Mouse (Mus musculus) CD8-positive naive resting alpha-beta T cell, adult 2 months (primary cell): ENCODE results near the gene Chst3.
"Not testable (repeated sequence)": the region's sequence is repeated elsewhere in the genome, so short reads cannot be mapped to it uniquely, and the experiment has no call there.

Experiments used
- DNase-seq, 2 experiments: peaks; one replicate each; pipeline ENCODE4 v3.0.0; 2022; ENCODE audit warnings: low read depth in 2 of 2, low spot score in 2 of 2

Chst3 gene

DNA sequence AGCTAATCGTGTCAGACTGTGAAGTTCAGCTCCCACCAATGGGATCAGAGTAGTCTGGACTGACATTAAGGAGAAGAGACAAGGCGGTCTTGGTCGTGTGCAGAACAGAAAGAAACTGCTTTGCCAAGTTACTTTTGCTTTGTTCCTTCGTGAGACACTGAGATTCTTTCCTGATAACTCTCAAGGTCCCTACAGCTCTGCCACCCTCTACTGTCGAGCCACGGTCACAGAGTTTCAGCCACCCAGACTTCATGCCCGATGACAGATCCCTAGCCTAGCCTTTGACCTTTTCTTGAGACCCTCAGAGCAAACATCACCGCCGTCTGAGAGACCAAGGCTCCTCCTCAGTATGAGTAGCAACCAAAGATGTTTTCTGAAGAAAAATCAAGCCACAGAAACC is 14.9 kb upstream of the Chst3 start:
- DNase-seq, result no peak

DNA sequence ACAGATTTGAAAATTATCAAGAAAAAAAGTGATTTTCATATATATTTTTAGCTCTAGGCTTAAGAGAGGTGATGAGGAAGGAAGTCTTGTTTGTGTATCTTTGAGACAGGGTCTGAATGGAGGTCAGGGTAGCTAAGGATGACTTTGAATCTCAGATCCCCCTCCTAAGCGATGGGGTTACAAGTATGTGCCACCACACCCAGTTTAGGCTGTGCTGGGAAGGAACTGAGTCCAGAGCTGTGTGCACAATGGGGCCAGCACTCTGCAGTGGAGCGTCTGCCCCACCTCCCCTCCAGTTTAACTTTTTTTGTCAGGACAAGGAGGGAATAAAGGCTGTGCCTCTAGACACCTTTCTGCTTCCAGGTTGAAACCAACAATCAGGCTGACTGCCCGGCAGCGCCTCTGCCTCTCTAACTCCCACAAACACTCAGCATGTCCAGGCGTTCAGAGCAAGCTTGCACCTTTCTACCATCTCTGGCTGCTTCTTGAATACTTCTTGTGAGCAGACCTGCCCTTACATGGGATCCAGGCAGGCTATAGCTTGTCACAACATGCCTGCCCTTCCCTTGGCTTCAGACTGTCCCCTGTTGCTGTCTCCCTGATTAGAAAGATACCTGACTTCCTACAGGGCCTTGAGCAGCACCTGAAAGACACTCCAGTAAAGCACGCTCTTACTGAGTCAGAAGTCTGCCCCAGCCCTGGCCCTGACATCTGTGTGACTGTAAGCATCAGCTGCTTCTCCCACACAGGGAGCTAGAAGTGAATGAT is 11.4 kb upstream of the Chst3 start:
- DNase-seq, result no peak

GRCm38 (mm10) chr10:60229113-60229512 is 10.1 kb upstream of the Chst3 start:
- no peak for DNase-seq

DNA sequence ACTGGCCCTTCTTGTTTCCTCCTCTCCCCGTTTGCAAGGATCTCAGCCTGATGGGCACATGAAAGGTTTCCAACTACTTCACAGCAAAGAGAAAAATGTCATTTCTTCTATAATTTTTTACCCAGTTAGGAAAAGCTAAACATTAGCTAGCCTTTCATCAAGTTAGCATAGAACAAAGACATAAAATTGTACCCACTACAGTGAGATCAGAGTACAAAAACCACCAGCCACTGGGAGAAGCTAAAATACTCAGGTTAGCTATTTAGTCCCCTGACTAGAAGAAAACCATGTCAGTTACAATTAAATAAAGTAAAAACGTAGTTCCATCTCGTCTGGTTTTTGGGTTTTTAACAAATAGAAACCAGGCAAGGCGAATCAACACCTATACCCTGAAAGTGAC is 8.6 kb upstream of the Chst3 start:
- no peak for DNase-seq

DNA sequence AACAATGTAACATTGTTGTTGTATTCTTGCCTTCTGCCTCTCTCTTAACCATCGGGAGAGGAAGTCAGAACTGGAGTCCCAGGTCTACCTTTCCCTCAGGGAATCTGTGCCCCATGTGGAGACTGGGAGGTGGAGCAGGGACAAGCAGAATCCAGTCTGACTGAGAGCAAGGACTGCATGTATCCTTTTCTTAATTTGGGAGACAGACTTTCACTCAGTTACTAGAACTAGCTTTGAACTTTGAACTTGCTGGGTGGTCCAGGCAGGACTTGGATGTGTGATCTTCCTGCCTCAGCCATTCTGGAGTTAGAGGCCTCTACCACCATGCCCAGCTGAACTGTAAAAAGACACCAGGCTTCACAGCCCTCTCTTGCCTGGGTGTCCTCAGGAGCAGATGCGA is 5.5 kb upstream of the Chst3 start:
- DNase-seq, result no peak

DNA sequence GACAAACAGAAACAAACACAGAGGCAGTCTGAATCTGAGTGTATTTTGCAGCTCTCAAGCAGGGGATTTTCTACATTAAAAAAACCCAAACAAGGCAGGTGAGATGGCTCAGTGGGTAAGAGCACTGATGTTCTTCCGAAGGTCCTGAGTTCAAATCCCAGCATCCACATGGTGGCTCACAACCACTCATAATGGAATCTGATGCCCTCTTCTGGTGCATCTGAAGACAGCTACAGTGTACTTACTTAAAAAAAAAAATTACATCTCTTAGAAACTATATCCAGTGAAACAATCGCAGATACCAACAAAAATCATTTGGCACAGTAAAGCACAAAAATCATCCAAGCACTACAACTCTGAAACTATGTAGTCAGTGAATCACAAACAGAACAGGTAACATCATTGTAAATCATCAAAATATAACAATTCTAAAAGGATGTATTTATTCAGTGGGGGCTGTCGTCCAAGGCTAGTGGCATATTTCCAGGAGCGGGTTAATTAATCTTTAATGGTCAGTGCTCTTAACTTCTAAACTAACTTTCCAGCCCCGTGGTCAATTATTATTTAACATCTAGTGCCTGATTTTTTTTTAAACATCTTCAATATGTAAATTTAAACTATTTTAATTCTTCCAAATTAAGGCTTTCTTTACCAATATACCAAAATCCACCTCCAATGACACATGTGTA is 2.7 kb upstream of the Chst3 start:
- DNase-seq, result not testable (repeated sequence)

DNA sequence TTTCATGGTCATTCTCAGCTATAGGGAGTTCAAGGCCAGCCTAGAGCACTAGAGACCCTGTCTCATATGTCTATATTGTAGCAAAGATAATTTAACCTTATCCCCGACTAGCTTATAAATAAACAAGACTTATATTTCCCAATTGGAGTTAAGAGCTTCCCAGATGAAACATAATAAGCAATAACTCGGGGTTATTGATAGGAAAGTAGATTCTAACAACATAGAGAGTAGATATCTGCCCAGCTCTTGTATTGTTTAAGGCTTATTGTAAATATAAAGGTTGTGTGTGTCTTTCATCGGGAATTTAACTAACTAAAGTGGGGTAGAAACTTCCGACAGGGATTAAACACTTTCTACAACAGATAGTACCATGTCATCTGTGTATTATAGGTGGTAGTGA is 1.5 kb upstream of the Chst3 start:
- DNase-seq, result no peak

DNA sequence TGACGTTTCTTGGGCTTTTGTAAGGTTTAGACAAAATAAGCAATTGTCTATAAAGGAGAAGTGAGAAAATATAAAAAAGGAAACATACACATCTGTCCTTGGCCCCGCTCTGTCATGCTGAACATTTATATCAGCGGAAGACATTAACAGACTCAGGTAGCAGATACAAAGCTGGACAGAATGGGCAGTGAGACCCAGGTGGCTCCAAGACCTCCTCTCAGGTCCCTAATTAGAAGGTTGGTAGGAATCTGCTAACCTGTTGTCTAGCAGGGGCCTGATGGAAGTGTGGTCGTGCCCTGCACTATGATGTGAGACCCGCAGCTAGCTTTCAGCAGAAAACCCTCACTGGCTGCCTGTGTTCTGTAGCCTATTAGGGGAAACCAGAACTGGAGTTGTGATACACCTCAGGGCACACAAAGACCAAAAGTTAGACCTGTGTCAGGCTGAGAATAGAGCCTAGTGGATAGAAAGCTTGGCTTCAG is 1.0 kb upstream of the Chst3 start:
- DNase-seq, result no peak

- DNase-seq, result no peak
Measured at GRCm38 (mm10) chr10:60218033-60218590, 948 bp downstream of the Chst3 start.

DNA sequence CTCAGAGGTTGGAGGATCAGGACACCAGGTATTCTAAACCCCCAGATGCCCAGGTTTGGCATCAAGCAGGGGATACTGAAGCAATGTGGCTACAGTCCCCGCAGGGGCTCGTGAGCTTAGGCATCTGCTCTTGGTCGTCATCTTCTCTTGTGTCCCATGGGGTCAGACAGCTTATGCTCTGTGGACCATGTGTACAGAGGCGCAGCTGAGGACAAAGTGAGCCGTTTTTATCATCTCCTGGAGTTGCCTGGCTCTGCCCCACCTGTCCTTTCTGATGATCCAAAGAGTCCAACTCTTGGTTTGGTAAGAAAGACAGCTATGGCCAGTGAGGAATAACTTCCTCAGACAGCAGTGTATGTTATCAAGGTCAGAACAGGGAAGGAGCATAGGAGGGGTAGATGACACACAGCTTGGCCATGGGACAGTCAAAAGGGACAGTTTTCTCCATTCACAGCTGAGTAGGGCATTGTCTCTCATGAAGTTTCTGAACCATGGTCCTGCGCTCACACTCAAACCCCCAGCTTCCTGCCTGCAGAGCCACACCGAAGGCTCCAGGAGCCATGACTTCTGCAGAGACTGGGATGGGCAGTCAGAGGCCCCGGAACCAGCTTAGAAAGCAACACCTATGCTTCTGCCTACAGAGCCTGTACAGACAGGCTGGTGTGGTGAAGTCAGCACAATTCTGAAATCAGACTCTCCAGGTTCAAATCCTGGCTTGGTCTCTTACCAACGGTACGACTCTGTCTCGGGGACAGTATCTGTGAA is 2.5 kb downstream of the Chst3 start:
- DNase-seq, result no peak

DNA sequence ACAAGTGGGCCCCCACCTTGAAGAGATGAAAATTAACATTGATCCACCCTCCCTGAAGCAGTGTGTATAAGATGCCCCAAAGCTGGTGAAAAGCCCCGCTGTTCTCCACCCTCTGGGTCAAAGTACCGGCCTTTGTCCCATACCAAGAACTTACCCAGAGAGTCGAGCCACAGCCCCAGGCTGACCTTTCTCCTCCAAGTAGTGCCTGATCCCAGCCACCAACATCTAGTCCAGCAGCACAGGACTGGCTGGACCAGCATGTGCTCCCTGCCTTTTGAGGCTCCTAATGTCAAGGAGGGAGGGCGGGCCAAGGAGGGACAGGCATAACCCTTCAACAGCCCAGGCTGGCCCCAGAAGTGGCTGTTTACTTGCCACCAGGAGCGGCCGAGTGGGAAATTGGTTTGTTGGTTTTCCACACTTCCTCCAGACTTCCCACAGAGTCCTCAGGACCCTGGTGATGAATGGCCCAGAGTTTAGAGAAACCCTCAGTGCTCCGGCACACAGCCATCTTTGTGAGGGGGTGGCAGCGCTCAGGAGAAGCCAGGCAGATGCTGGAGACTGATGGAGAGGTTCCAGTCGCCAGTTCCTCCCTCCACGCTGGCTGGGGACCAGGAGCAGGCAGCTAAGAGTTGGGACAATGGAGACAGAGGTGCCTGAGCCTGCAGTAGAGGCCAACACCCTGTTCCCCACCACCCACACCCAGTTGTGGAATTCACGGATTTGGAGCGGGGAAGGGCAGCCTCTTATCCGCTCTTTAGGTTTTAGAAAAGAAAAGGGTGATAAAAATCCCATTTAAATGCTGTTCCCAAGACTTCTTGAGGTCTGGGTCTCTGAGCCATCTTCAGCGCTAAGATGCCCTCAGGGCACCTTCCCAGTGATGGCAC is 3.7 kb downstream of the Chst3 start:
- DNase-seq, result no peak

DNA sequence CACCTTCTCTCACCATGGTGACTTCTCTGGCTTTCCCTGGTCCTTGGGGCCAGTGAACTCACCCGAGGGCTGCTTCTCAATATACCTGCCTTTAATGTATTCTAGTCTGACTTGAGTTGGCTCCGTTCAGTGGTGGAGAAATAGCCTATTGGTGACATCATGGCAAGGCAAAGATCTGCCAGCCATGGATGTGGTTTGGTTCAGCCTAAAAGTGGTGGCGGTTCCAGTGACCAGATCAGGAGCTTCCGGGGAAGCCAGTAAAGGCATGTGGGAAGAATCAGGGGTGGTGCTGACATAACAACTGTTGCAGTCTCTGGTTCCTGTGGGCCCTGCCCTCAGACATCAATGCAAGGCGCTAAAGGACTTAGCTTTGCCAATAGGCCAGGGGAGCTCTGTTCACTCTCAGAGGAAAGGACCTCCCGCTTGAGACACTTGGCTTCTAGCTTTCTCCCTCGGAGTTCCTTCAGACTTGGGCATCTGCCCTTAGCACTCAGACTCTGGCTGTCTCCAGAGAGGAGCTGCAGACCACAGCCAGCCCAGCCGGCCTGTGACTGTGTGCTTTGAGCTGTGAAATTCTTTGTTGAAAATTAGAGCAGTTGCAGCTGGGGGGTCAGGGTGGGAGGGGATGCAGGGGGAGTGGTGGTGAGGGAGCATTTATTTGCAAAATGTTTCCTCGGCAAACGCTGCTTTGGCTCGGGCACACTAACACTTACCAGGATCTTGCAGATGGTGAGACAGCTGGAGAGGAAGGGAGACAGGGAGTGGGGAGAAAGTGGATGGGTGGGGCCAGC is 6.3 kb downstream of the Chst3 start:
- DNase-seq, result no peak

DNA sequence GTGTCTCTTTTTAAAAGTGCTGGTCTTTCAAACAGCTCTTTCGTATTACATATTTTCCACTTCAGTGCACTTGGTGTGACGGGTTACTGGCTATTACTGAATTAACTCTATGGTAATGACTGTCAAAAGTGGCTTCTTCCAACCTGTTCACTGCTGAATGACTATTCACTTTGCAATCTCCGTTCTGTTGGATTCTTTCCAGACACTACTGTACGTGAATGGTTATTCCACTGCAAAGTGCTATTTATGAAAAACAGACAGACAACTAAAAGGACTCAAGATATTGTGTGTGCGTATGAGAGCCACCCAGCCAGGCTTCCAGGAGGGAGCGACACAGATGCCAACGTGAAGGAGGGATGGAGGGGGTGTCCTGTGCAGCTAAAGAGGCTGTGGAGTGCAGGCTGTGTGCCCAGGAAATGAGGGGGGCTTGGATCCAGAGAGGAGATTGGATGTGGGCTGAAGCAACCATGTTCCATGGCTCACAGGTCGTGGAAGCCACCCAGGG is 7.5 kb downstream of the Chst3 start:
- DNase-seq, result no peak

GRCm38 (mm10) chr10:60210468-60210867 is 8.6 kb downstream of the Chst3 start:
- DNase-seq, result no peak

DNA sequence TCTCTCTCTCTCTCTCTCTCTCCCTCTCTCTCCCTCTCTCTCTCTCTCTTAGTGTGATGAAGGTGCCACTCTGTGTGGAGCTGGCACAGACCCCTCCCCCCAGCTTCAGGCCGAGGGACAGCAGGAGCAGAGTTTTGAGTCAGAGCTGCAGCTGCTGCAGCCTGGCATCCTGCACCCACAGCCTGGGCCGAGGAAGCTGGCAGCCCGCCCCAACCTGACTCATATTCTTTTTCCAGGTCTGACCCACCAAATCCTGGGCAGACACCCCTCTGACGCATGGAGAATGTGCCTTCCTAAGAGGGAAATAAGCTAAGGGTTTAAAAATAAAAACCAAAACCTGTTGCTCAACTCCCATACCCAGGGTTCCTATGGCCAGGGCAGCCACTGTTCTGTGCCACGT is 9.8 kb downstream of the Chst3 start:
- DNase-seq, result no peak

DNA sequence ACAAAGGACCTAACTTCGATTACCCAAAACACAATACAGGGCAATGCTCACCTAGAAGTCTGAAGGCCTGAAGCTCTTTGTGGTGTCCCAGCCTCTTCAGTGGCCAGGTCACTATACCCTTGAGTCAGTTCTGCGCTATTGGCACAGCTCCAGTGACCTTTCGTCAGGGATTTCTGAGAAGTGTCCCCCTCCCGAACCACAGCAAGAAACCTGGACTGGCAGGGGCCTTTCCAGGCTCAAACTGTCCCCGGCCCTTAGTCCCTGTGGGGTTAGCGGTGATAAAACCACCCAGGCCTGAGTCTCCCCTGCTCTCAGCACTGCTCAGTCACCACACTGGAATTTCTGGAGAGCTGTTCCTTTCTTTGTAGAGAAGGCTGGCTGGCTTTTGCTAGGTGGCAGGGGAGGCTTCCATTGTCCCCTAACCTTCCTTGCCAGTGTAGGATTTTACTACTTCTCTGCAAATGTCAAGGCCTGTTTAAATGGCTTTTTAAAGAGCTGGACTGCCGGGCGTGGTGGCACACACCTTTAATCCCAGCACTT is 11.8 kb downstream of the Chst3 start:
- no peak for DNase-seq

GRCm38 (mm10) chr10:60205601-60206241 is 13.3 kb downstream of the Chst3 start:
- DNase-seq, result no peak

- no peak for DNase-seq
Measured at GRCm38 (mm10) chr10:60202785-60203184, 16.3 kb downstream of the Chst3 start.

- no peak for DNase-seq
Measured at GRCm38 (mm10) chr10:60200996-60201395, 18.1 kb downstream of the Chst3 start.
